Mouse (Mus musculus) gastrocnemius, adult 18-20 months (tissue): ENCODE measurements at regions not wholly inside any gene's neighbourhood (a gene's known extent, or its start where the extent isn't known, plus 50 kb on each side); places are given as distances from the start of the nearest gene placed in this dataset.

ENCODE experiments used
- DNase-seq: peaks from one replicate; pipeline ENCODE4 v3.0.0; 2021; ENCODE audit warnings: low spot score

GRCm38 (mm10) chr4:140463296-140463695 is 202.5 kb downstream of the Arhgef10l start:
- DNase-seq = no peak

- no peak for DNase-seq
These were observed 204.5 kb downstream of the Arhgef10l start for GRCm38 (mm10) chr4:140461317-140461716.

- no peak for DNase-seq
These were observed 202.5 kb upstream of the Igsf21 start for GRCm38 (mm10) chr4:140449062-140449461.

- no peak for DNase-seq
These were observed 199.9 kb upstream of the Igsf21 start for GRCm38 (mm10) chr4:140446455-140446854.

GRCm38 (mm10) chr4:140445931-140446330 is 199.3 kb upstream of the Igsf21 start:
- DNase-seq = no peak

GRCm38 (mm10) chr4:140443221-140443620 is 196.6 kb upstream of the Igsf21 start:
- no peak for DNase-seq

GRCm38 (mm10) chr4:140441805-140442204 is 195.2 kb upstream of the Igsf21 start:
- no peak for DNase-seq

- DNase-seq = no peak
These were observed 193.3 kb upstream of the Igsf21 start for GRCm38 (mm10) chr4:140439856-140440255.

- no peak for DNase-seq
These were observed 189.4 kb upstream of the Igsf21 start for GRCm38 (mm10) chr4:140436030-140436429.

GRCm38 (mm10) chr4:140433744-140434542 is 187.4 kb upstream of the Igsf21 start:
- peak; percentile 3 for DNase-seq

GRCm38 (mm10) chr4:140432101-140432500 is 185.5 kb upstream of the Igsf21 start:
- peak; percentile 28 for DNase-seq

- no peak for DNase-seq
These were observed 180.5 kb upstream of the Igsf21 start for GRCm38 (mm10) chr4:140427039-140427438.

GRCm38 (mm10) chr4:140423791-140424190 is 177.2 kb upstream of the Igsf21 start:
- DNase-seq = no peak

GRCm38 (mm10) chr4:140421926-140422585 is 175.5 kb upstream of the Igsf21 start:
- DNase-seq = peak; percentile 41

GRCm38 (mm10) chr4:140419720-140420412 is 173.3 kb upstream of the Igsf21 start:
- no peak for DNase-seq

- DNase-seq = no peak
These were observed 165.8 kb upstream of the Igsf21 start for GRCm38 (mm10) chr4:140412312-140412930.

- DNase-seq = no peak
These were observed 161.9 kb upstream of the Igsf21 start for GRCm38 (mm10) chr4:140408446-140408845.

GRCm38 (mm10) chr4:140406913-140407312 is 160.3 kb upstream of the Igsf21 start:
- DNase-seq = no peak

- DNase-seq = no peak
These were observed 159.7 kb upstream of the Igsf21 start for GRCm38 (mm10) chr4:140405993-140406881.

- no peak for DNase-seq
These were observed 158.8 kb upstream of the Igsf21 start for GRCm38 (mm10) chr4:140405427-140405826.

- DNase-seq = no peak
These were observed 156.5 kb upstream of the Igsf21 start for GRCm38 (mm10) chr4:140403128-140403527.
